Mouse (Mus musculus): ENCODE data around the gene Peak1. TPM values are rescaled to one million over a fixed set of nuclear protein-coding genes. Genes with fewer than 3 reads are reported as not detected.

The Peak1 gene
- polyA plus RNA-seq, 1 experiment from 2014 or later: 10.0 TPM

DNA sequence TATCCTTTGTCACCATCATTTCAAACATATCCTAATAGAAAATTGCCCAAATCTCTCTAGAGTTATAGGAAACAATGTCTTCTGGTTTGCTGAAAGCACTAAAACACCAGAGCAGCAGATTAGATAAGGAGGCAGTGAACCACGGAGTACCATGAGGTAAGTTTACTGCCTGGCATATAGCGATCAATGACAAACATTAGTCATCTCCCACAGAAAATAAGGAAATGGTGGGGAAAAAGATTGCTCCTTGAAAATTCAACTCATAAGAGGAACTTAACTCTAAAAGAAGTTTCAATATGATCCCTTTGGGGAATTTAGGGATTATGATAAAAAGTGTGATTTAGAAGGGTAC lies 145.6 kb downstream of the Peak1 start:
- peaks cover under 1% of the 10 kb centered on the region; the same call in 1 of the 2 replicates for H3K36me3 ChIP-seq
- no peaks in the 10 kb centered on the region for H3K9me3 ChIP-seq
- DNase-seq (ENCODE audit: low spot score): no peak
- H3K4me3 ChIP-seq: no peak overlapping the region
- 44% methylated on average over 2 of the region's 2 CpGs for WGBS
- no peak overlapping the region for H3K27ac ChIP-seq
- H3K27me3 ChIP-seq (ENCODE audit: insufficient read depth, poor library complexity, severe bottlenecking): no peaks in the 10 kb centered on the region
- H3K4me1 ChIP-seq: peaks cover 8% of the 10 kb centered on the region; the same call in 1 of the 2 replicates

DNA sequence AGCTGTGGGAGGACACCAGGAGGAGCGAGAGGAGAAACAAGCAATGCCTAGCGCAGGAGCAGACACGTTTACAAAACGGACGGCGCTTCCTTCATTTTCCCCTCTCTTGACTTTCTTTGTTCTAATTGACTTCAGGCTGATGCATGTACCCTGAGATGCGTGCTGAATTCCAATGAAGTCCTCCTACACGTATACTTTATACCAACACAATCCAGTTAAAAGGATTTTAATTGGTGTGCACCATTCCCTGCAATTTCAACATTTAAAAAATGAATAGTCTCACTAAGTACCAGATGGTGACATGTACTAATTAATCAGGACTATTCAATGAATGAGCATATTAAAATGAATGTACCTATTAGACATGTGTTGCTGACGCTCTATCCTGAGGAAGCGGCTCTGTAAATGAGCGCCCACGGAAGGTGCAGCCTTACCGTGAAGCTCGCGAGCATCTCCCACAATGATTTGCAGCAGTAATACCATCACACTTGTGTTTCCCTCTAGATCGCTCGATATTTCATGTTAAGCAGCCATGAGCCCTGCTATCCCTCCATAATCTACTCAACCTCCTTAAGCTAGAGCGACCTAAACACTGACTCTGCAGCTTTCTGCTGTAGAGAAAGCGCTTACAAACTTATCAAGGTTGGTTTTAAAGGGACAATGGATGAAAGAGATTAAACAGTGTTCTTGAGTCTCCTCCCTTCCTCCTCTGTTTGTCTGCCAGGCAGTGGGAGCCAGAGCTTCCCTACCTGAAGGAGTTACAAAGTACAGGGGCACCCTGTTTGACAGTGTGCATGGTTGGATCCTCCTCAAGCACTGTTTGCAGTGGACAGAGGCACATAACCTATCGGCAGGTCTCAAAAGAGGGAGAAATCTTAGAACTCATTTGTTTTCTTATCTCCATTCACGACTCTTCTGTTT lies 146.3 kb downstream of the Peak1 start:
- Histone ChIP-seq H3K4me1 (peaks cover 8% of the 10 kb centered on the region; the same call in 1 of the 2 replicates), H3K4me3 (no peak overlapping the region), H3K27me3 (ENCODE audit: insufficient read depth, poor library complexity, severe bottlenecking) (no peaks in the 10 kb centered on the region), H3K27ac (no peak overlapping the region), H3K9me3 (no peaks in the 10 kb centered on the region), H3K36me3 (no peaks in the 10 kb centered on the region)
- no peak for DNase-seq (ENCODE audit: low spot score)
- WGBS: 82% methylated on average over 21 of the region's 21 CpGs

DNA sequence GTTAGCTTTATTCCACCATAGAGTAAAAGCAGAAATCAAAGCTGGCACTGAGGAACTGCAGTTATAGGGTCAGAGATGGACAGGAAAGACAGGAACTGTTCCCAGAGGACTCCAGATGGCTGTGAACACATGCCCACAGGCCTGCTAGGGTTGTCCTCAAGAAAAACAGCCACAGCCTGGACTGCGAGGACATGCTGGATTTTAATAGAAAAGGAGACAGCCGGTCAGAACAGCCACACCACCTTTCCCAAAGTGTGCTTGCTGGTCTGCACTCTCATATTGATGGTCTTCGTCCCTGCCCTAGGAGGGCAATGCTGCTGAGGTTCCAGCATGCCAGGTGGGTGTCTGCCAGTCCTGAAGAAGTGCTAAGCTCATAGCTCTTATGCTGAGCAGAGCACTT lies 148.8 kb downstream of the Peak1 start:
- H3K4me3 ChIP-seq: no peak overlapping the region
- no peaks in the 10 kb centered on the region for H3K36me3 ChIP-seq
- DNase-seq (ENCODE audit: low spot score): no peak
- no peaks in the 10 kb centered on the region for H3K27me3 ChIP-seq (ENCODE audit: insufficient read depth, poor library complexity, severe bottlenecking)
- no peak overlapping the region for H3K27ac ChIP-seq
- peaks cover 29% of the 10 kb centered on the region for H3K4me1 ChIP-seq
- WGBS: 72% methylated on average over 3 of the region's 3 CpGs
- no peaks in the 10 kb centered on the region for H3K9me3 ChIP-seq

DNA sequence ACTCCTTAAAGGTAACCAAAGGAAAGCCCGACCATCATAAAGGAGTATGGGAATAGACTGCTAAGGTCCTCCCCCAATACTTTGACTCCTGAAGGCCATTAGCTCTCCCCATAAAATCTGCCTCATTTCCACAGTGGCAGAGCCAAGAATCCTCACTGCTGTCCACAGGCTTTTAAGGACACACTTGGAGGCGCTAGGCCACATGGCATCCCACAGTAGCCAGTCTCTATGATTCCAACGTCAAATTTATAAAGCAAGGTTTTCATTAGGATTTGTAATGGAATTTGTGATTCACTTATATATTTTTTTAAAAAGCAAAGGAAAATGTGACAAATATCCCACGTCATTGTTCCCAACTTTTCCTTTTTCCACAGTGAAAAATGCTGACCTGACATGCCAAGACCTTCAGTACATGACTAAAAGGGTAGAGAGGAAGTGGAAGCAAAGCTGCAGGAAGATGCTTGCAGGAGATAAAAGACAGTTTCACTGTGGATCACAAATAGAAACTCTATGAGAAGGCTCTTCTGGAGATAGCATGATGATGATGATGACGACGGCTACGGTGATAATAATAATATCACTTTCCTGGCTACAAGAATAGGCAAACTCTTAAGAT lies 151.6 kb downstream of the Peak1 start:
- no peaks in the 10 kb centered on the region for H3K27me3 ChIP-seq (ENCODE audit: insufficient read depth, poor library complexity, severe bottlenecking)
- peaks cover 33% of the 10 kb centered on the region for H3K4me1 ChIP-seq
- H3K9me3 ChIP-seq: no peaks in the 10 kb centered on the region
- no peak for DNase-seq (ENCODE audit: low spot score)
- H3K4me3 ChIP-seq: no peak overlapping the region
- WGBS: 76% methylated on average over 7 of the region's 7 CpGs
- H3K36me3 ChIP-seq: no peaks in the 10 kb centered on the region
- H3K27ac ChIP-seq: peak overlapping the region; percentile 63

DNA sequence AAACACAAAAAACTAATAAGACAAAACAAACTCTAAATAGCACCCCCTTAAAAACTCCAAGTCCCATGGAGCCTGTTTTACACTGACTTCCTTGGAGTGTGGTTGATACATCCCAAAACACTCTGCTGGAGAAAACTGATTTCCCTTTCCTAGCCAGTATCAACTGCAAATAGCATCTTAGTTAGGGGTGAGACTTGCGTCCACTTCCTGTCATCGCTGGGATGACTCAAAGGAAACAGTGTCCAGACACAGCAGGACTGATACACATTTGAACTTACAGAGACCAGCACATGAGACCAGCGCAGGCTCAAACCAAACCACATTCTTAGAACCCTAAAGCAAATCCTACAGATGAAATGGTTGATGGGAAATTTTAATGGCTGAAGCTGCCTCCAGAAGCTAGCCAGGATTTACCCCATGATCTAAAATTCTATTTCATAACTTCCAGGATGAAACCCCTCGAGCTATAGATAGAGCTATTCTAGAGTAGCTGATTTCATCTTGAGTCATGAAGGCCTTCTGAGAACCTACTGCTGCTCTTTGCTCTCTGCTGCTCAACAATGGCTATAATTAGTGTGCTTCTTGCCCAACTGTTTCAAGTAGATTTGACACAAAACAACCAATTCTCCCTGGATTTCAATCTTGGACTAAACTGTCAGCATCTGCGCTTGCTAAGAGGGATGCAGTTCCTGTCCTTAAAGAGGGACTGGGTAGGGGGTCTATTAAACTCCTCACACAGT lies 152.2 kb downstream of the Peak1 start:
- WGBS: 40% methylated on average over 5 of the region's 5 CpGs
- Histone ChIP-seq H3K36me3 (no peaks in the 10 kb centered on the region), H3K4me3 (no peak overlapping the region), H3K4me1 (peaks cover 37% of the 10 kb centered on the region), H3K27ac (peak overlapping the region; percentile 63), H3K9me3 (no peaks in the 10 kb centered on the region), H3K27me3 (ENCODE audit: insufficient read depth, poor library complexity, severe bottlenecking) (no peaks in the 10 kb centered on the region)
- no peak for DNase-seq (ENCODE audit: low spot score)

DNA sequence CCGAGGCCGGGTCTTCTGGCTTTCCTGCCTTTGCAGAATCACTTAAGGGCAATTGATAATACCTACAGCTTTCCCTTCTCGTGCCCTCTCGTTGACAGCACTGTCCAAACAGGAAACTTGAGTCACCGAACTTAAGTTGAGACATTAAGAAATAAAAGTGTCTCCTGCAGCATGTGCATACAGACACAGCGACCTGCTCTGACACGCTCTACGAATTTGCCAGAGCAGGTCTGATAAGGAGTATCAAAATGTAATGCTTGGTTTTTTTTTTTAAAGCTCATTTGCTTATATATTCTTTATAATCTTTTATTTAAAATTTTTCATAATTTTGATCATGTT lies 152.9 kb downstream of the Peak1 start:
- Histone ChIP-seq H3K4me3 (0 out of 2 replicates have a peak overlapping the region, but pooled peaks have one; percentile 10), H3K27me3 (ENCODE audit: insufficient read depth, poor library complexity, severe bottlenecking) (no peaks in the 10 kb centered on the region), H3K4me1 (peaks cover 38% of the 10 kb centered on the region), H3K36me3 (no peaks in the 10 kb centered on the region), H3K27ac (no peak overlapping the region), H3K9me3 (peaks cover 5% of the 10 kb centered on the region)
- WGBS: 24% methylated on average over 8 of the region's 8 CpGs
- no peak for DNase-seq (ENCODE audit: low spot score)

DNA sequence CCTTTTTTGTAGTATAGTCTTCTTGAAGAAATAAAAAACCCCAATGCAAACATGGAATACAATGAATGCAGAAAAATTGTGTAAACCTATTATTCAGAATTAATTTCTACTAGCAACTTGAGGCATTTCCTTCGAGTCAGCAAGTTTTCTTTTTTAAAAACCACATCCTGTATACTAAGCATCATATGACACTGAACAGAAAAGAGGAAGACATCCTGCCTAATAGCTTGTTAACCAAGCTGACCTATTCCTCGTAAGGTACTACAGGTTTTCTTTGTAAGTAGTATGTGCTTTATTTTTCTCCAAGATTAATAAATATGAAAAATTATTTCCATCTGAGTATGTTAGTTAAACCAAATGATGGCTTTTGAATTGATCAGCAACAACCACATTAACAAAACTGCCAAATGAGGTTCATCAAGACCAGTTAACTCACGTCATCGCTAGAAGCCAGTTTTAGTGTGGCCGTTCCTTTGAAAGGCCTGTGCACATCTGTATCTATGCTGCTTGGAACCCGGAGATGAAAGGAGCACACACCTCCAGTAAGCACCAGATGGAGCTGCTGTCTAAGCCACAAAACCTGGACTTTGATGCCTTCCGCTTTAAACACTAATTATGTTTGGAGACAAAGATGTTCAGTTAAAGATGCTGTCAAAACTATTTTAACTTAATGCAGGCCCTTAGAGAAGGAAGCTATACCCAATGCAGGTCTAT lies 153.4 kb downstream of the Peak1 start:
- WGBS: 62% methylated on average over 7 of the region's 7 CpGs
- Histone ChIP-seq H3K36me3 (0 out of 2 replicates have a peak, but pooled peaks cover 3% of the 10 kb centered on the region), H3K9me3 (peaks cover 5% of the 10 kb centered on the region), H3K27me3 (ENCODE audit: insufficient read depth, poor library complexity, severe bottlenecking) (no peaks in the 10 kb centered on the region), H3K27ac (no peak overlapping the region), H3K4me3 (0 out of 2 replicates have a peak overlapping the region, but pooled peaks have one; percentile 10), H3K4me1 (peaks cover 43% of the 10 kb centered on the region)
- DNase-seq (ENCODE audit: low spot score): no peak

DNA sequence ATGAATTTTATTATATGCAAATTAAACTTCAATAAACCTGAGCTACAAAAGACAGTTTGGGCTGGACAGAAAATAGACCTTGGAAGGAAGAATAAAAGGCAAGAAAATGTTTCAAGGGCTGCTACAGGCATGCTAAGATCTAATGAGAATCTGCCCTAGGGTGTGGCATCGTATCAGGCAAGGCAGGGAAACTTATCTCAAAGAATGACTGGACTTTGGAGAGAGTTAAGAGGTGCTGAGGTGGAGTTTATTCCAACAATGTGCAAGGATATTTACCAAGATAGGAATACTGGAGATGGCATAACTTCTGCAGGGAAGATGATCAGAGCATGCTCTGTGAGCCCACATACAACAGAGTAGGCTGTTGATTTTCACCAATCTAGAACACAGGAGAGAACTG lies 154.8 kb downstream of the Peak1 start:
- WGBS: 34% methylated on average over 1 of the region's 1 CpGs
- Histone ChIP-seq H3K4me1 (peaks cover 46% of the 10 kb centered on the region), H3K27ac (no peak overlapping the region; the same call in 1 of the 2 replicates)

DNA sequence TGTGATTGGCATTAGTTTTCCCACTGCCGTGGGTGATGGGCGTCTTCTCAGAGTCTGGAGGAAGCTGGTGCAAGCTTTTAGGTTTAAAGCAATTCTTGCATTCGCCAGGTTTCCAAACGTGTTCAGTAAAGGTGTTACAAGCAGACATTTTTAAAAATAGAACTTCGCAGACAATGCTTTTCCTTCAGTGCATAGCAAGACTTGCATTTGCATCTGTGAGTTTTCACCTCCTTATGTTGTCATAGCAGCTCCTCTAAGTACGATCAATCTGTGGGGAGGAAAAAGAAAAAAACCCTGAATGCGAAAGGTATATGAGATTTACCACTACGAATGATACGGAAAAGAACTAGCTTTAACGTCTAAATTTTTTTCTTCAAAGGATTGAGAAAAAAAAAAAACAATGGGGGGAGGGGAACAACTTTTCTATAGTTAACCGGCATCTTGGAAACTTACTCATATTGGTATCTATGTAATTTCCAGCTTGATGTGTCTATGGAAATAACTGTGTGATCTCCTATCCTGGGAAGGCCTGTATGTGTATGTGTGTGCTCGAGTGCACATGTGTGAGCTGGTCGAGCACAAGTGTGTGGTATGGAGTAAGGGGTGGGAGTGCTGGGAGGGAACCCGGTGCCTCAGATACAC lies 157.3 kb downstream of the Peak1 start:
- Histone ChIP-seq H3K27ac (no peak overlapping the region), H3K4me1 (peaks cover 37% of the 10 kb centered on the region), H3K4me3 (no peak overlapping the region), H3K36me3 (peaks cover 23% of the 10 kb centered on the region; the same call in 1 of the 2 replicates), H3K27me3 (ENCODE audit: insufficient read depth, poor library complexity, severe bottlenecking) (no peaks in the 10 kb centered on the region), H3K9me3 (peaks cover 5% of the 10 kb centered on the region)
- no peak for DNase-seq (ENCODE audit: low spot score)
- WGBS: 84% methylated on average over 14 of the region's 14 CpGs

More for the DNA sequence above, 154.8 kb downstream of the Peak1 start:
- Histone ChIP-seq H3K27me3 (ENCODE audit: insufficient read depth, poor library complexity, severe bottlenecking) (no peaks in the 10 kb centered on the region), H3K4me3 (no peak overlapping the region), H3K9me3 (peaks cover 5% of the 10 kb centered on the region), H3K36me3 (peaks cover 17% of the 10 kb centered on the region; the same call in 1 of the 2 replicates)
- DNase-seq (ENCODE audit: low spot score): no peak

DNA sequence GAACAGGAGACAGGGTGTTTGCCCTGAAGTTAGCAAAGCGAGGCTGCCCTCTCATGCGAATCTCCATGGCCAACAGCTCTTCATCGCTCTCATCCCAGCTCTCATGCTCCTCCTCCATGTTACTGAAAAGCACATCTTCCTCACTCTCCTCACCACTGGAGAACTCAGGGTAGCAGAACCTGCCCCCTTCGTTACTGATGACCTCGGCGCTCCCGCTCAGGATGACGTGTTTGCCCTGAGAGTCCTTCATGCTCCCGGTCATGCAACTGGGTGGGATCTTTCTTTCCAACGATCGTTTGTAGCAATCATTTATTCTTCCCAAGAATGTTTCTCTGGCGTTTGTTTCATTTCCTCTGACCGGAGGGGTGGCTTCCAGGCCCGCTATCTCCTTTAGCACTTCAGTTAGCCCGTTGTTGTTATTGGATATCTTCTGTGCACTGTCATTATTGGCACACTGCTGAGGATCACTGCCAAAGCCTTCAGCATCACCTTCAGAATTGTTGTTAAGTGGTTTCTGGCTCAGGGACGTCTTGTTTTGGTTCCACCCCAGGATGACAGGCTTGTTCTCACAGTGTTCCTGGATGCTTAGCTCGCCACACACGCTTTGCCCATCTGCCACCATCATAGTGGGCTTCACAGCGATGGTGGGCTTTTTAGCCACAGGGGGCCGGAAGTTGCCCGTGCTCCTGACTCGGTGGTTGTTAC lies 157.9 kb downstream of the Peak1 start:
- H3K9me3 ChIP-seq: peaks cover 5% of the 10 kb centered on the region
- no peak overlapping the region for H3K4me3 ChIP-seq
- H3K4me1 ChIP-seq: peaks cover 31% of the 10 kb centered on the region
- H3K27ac ChIP-seq: peak overlapping the region; percentile 69; the same call in 1 of the 2 replicates
- H3K36me3 ChIP-seq: peaks cover 23% of the 10 kb centered on the region; the same call in 1 of the 2 replicates
- peak; percentile 78 for DNase-seq (ENCODE audit: low spot score)
- no peaks in the 10 kb centered on the region for H3K27me3 ChIP-seq (ENCODE audit: insufficient read depth, poor library complexity, severe bottlenecking)
- 61% methylated on average over 22 of the region's 22 CpGs for WGBS

DNA sequence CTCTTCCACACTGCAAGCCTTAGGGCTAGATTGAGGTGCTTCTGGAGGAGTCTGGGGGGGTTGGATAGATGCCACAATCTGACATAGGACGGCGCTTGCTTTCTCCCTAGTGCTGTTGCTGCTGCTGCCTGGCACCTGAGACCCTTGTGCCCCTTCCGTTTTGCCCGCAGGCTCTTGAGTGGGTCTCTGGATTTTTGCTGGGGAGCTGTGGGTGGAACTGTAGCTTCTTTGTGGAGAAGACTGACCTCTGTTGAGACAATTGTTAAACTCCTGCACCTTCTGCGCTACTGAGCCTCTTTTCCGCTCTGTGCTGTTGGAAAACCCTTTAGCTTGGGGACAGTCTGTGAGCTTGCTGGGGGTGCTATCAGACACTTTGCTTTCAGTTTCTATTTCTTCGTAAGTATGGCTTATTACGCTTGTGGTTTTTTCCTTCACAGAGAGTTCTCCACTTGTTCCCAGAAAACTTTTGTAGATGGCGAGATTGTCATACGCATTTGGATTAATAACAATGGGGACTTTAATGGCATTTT lies 159.5 kb downstream of the Peak1 start:
- no peak for DNase-seq (ENCODE audit: low spot score)
- Histone ChIP-seq H3K4me3 (no peak overlapping the region), H3K4me1 (peaks cover 22% of the 10 kb centered on the region), H3K27ac (no peak overlapping the region), H3K36me3 (peaks cover 23% of the 10 kb centered on the region; the same call in 1 of the 2 replicates), H3K9me3 (peaks cover 5% of the 10 kb centered on the region), H3K27me3 (ENCODE audit: insufficient read depth, poor library complexity, severe bottlenecking) (no peaks in the 10 kb centered on the region)
- WGBS: 93% methylated on average over 10 of the region's 10 CpGs

Data from heart, embryonic 10.5 days (tissue).